Mouse (Mus musculus) heart, adult 9 months (tissue): ENCODE measurements around the gene Mfsd14a.

Source experiments
- DNase-seq, 2 experiments: peaks; one replicate each; pipeline ENCODE4 v3.0.0; 2022; ENCODE audit warnings: low spot score in 2 of 2

Gene Mfsd14a

GRCm38 (mm10) chr3:116601781-116602180, 60.7 kb downstream of the Mfsd14a start:
- no peak for DNase-seq

- DNase-seq, result no peak
Observed at GRCm38 (mm10) chr3:116601005-116601404, 61.5 kb downstream of the Mfsd14a start.

DNA sequence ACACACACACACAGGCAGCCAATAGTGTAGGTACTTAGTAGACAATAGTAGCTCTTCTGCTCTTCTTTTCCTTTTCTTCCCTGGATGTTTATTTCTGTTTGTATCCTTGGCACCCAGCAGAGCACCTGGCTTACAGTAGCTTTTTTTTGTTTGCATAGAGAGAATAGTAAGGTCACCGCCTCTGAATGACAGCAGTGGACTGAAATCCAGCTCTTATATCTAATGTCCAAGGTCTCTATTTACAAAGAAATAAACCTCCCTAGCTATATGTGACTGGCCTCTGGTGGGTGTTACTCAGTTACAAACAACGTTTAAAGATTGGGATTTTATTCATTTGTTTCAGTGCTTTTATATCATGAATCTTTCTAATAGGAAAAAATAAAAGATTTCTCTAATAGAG, 62.8 kb downstream of the Mfsd14a start:
- no peak for DNase-seq

DNA sequence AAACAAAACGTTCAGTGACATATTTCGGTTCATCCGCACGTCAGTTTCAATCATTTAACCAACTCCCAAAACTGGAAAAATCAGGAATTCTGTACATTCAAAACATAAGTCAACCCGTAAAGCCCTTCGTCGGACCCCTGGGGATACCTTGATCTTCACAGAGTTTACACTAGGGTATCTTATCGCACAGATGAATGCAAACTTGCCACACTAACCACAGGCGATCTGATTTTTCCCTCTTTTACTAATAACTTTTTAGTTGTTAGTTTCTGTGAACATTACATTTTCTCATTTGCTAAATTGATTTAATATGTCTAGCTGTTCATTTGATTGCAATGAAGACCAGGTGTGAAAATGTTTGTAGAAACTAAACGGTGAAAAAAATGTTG, 66.9 kb downstream of the Mfsd14a start:
- no peak for DNase-seq

GRCm38 (mm10) chr3:116594728-116595602, 67.5 kb downstream of the Mfsd14a start, which contains the start of gene Sass6:
TSS of gene Sass6 (plus strand) at chr3:116594982.
- DNase-seq, result peak; percentile 96 to 97

DNA sequence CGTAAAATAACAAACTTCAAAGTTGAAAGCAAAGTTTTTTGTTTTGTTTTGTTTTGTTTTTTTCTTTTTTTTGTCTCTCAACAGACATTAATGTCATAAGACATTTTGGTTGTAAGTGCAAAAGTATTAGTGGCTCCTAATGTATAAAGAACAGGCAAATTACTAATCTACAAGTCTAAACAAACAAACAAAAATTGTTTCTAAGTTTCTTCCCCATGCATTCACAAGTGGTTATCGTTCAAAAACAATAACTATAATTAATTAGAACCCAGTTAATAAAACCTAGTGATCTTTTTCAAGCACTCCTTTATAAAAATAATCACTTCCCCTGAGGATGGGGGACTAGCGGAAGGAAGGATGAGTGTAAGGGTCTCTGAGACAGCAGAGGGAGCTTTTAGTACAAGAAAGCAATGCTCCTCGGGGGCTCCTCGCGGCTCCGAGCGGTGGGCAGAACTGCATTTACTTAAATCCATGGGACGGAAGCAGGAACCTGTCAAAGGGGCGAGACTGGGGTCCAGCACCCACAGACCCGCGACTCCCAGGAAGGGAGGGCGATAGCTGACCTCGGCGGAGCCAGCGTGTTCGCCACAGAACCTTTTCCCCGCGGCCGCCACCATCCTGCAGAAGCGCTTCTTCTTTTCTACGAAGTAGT, 68.3 kb downstream of the Mfsd14a start:
- no peak for DNase-seq

DNA sequence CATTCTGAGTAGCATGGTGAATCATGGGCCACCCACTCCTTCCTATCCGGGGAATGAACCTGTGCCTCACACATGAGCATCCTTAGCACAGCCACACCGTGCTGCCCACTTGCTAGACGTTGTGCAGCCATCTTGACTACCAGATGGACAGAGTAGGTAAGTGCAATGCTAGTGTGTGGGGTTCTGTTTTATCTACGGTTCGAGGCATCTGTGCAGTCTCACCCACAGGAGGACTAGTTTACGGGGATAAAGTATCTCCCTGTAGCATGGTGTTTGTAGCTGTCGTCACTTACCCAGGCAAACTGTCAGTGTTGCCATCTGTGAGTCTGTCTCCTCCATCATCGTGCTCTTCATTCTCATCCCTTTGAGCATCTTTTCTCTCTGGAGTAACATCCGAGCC, 80.3 kb downstream of the Mfsd14a start:
- no peak for DNase-seq
